Comparison of ENCODE assay signal across 9 mouse cellular contexts in genomic region chr11:102283922-102284321, GRCm38 (mm10). TPM values are rescaled to one million over a fixed set of nuclear protein-coding genes. Genes with fewer than 3 reads are reported as not detected.
A peak's percentile ranks its signal among the peaks of the same experiment; 100 is the strongest.
DNase-seq lines count a peak whose midpoint lies in the region; ATAC-seq and TF ChIP-seq lines count a peak whose summit lies in the region.
"Had no signal": no experiment of that assay in that cellular context is flagged by ENCODE, and none has a peak within 500 bp of the region (broad histone marks: within the 10 kb centered on the region; RNA-seq: fewer than 3 reads in every experiment).

No protein-coding gene starts in this region.

- peaks cover 29% of the 10 kb centered on the region for H3K36me3 ChIP-seq in erythroblast, embryonic 14.5 days (ENCODE audit: control insufficient read depth)
- H3K36me3 ChIP-seq in megakaryocyte, embryonic 14.5 days (replicated peaks; ENCODE audit: low read length), result peaks cover 25% of the 10 kb centered on the region
- H3K36me3 ChIP-seq in limb, embryonic 14.5 days (ENCODE audit: control insufficient read depth, insufficient read depth, low read length), result peaks cover 16% of the 10 kb centered on the region
- H3K36me3 ChIP-seq in stomach, embryonic 15.5 days, result peaks cover 16% of the 10 kb centered on the region

- WGBS in limb, embryonic 14.5 days, result 84% methylated on average over 6 of the region's 6 CpGs
- WGBS in stomach, embryonic 15.5 days, result 79% methylated on average over 6 of the region's 6 CpGs

- no peak for ATAC-seq in erythroblast, adult 5-6 weeks (replicated peaks; ENCODE audit: low FRiP score, poor library complexity, severe bottlenecking)
- no peak for ATAC-seq in megakaryocyte, adult 5-6 weeks (ENCODE audit: poor library complexity, severe bottlenecking)
- ATAC-seq in limb, embryonic 14.5 days (ENCODE audit: low FRiP score, low read depth), result no peak
- no peak for ATAC-seq in stomach, embryonic 15.5 days (ENCODE audit: insufficient read depth, low FRiP score, low read depth)

- H3K4me3 ChIP-seq in erythroblast, embryonic 14.5 days (replicated peaks), result peak overlapping the region; percentile 99
- peak overlapping the region; percentile 97 for H3K4me3 ChIP-seq in megakaryocyte, embryonic 14.5 days (replicated peaks)
- peak overlapping the region; percentile 79 for H3K4me3 ChIP-seq in limb, embryonic 14.5 days (replicated peaks; ENCODE audit: low read length)
- H3K4me3 ChIP-seq in stomach, embryonic 15.5 days (replicated peaks), result peak overlapping the region; percentile 71

- no peak overlapping the region for H3K9ac ChIP-seq in limb, embryonic 14.5 days (ENCODE audit: low read depth, low read length, severe bottlenecking)
- no peak overlapping the region for H3K9ac ChIP-seq in stomach, embryonic 15.5 days

- peak overlapping the region; percentile 29; the same call in 1 of the 2 replicates for H3K27ac ChIP-seq in limb, embryonic 14.5 days (replicated peaks; ENCODE audit: low read depth, low read length)
- peak overlapping the region; percentile 88 for H3K27ac ChIP-seq in stomach, embryonic 15.5 days

- no peak for DNase-seq in limb, embryonic 14.5 days (ENCODE audit: low spot score)
- DNase-seq in ovary, postnatal 10 days (ENCODE audit: low spot score), result no peak
- DNase-seq in retina, postnatal 1 day, result no peak

- no peak for TF ChIP-seq POLR2A in limb, embryonic 14.5 days (IDR thresholded peaks at IDR 0.05; ENCODE audit: borderline replicate concordance, extremely low read depth, insufficient read depth, insufficient read length)

- H3K27me3 ChIP-seq in erythroblast, embryonic 14.5 days (ENCODE audit: control insufficient read depth), result no peaks in the 10 kb centered on the region
- H3K27me3 ChIP-seq in megakaryocyte, embryonic 14.5 days (replicated peaks), result no peaks in the 10 kb centered on the region
- no peaks in the 10 kb centered on the region for H3K27me3 ChIP-seq in limb, embryonic 14.5 days (ENCODE audit: control insufficient read depth, insufficient read depth, low read length)
- no peaks in the 10 kb centered on the region for H3K27me3 ChIP-seq in stomach, embryonic 15.5 days (replicated peaks)

- H3K4me2 ChIP-seq in limb, embryonic 14.5 days (replicated peaks; ENCODE audit: low read depth, low read length, severe bottlenecking), result peak overlapping the region; percentile 80
- peak overlapping the region; percentile 69 for H3K4me2 ChIP-seq in stomach, embryonic 15.5 days

- no peaks in the 10 kb centered on the region for H3K9me3 ChIP-seq in erythroblast, embryonic 14.5 days (ENCODE audit: control insufficient read depth, low read length)
- no peaks in the 10 kb centered on the region for H3K9me3 ChIP-seq in megakaryocyte, embryonic 14.5 days
- H3K9me3 ChIP-seq in limb, embryonic 14.5 days (ENCODE audit: control insufficient read depth, low read length), result no peaks in the 10 kb centered on the region
- H3K9me3 ChIP-seq in stomach, embryonic 15.5 days, result no peaks in the 10 kb centered on the region

- H3K4me1 ChIP-seq in erythroblast, embryonic 14.5 days (ENCODE audit: control insufficient read depth), result peaks cover 47% of the 10 kb centered on the region
- peaks cover 36% of the 10 kb centered on the region for H3K4me1 ChIP-seq in megakaryocyte, embryonic 14.5 days
- H3K4me1 ChIP-seq in limb, embryonic 14.5 days (ENCODE audit: control insufficient read depth, insufficient read depth, low read length), result peaks cover 5% of the 10 kb centered on the region
- H3K4me1 ChIP-seq in stomach, embryonic 15.5 days, result 0 out of 2 replicates have a peak, but pooled peaks cover 9% of the 10 kb centered on the region

RNA-seq across cellular contexts. Expression of gene Tmub2, which starts 0.8 kb away (rescaled TPM):
- 8.1 and 8.9 TPM in 2 replicates for polyA plus RNA-seq in erythroblast, embryonic 14.5 days (2012)
- total RNA-seq in erythroblast, adult 5-6 weeks (2015; ENCODE audit: low replicate concordance), result 15.9 and 17.1 TPM in 2 replicates
- 17.0 and 28.0 TPM in 2 replicates for total RNA-seq in erythroblast, adult 5-6 weeks (2017; ENCODE audit: low replicate concordance)
- polyA plus RNA-seq in megakaryocyte, embryonic 14.5 days (2012; ENCODE audit: insufficient read depth, low replicate concordance), result 46.7 and 48.3 TPM in 2 replicates
- total RNA-seq in megakaryocyte, adult 5-6 weeks (2015), result 20.8 and 22.0 TPM in 2 replicates
- 27.0 and 27.5 TPM in 2 replicates for total RNA-seq in megakaryocyte, adult 5-6 weeks (2017)
- polyA plus RNA-seq in limb, embryonic 14.5 days (2012; rRNA removed), result 59.9 and 68.6 TPM in 2 replicates
- polyA plus RNA-seq in limb, embryonic 14.5 days (2014; fragmentation: Nextera tagmentation; extraction: Ambion mirVana), result 52.6 and 53.5 TPM in 2 replicates
- 47.8 and 51.9 TPM in 2 replicates for polyA plus RNA-seq in stomach, embryonic 15.5 days (2015; fragmentation: Nextera tagmentation; extraction: Ambion mirVana)

RNA-seq across cellular contexts. Expression of gene Atxn7l3, which starts 12.5 kb away (rescaled TPM):
- polyA plus RNA-seq in erythroblast, embryonic 14.5 days (2012), result 4.5 and 6.0 TPM in 2 replicates
- total RNA-seq in erythroblast, adult 5-6 weeks (2015; ENCODE audit: low replicate concordance), result 6.3 and 10.4 TPM in 2 replicates
- 5.7 and 9.3 TPM in 2 replicates for total RNA-seq in erythroblast, adult 5-6 weeks (2017; ENCODE audit: low replicate concordance)
- 64.8 and 80.0 TPM in 2 replicates for polyA plus RNA-seq in megakaryocyte, embryonic 14.5 days (2012; ENCODE audit: insufficient read depth, low replicate concordance)
- 24.9 and 26.9 TPM in 2 replicates for total RNA-seq in megakaryocyte, adult 5-6 weeks (2015)
- 25.5 and 25.7 TPM in 2 replicates for total RNA-seq in megakaryocyte, adult 5-6 weeks (2017)
- polyA plus RNA-seq in limb, embryonic 14.5 days (2012; rRNA removed), result 72.1 and 84.0 TPM in 2 replicates
- polyA plus RNA-seq in limb, embryonic 14.5 days (2014; fragmentation: Nextera tagmentation; extraction: Ambion mirVana), result 21.0 and 23.1 TPM in 2 replicates
- polyA plus RNA-seq in stomach, embryonic 15.5 days (2015; fragmentation: Nextera tagmentation; extraction: Ambion mirVana), result 14.5 and 14.8 TPM in 2 replicates

RNA-seq across cellular contexts. Expression of gene Asb16, which starts 15.4 kb away (rescaled TPM):
- 0.01 and 0.02 TPM in 2 replicates for polyA plus RNA-seq in erythroblast, embryonic 14.5 days (2012)
- not detected in 2 replicates for total RNA-seq in erythroblast, adult 5-6 weeks (2015; ENCODE audit: low replicate concordance)
- not detected in 2 replicates for total RNA-seq in erythroblast, adult 5-6 weeks (2017; ENCODE audit: low replicate concordance)
- polyA plus RNA-seq in megakaryocyte, embryonic 14.5 days (2012; ENCODE audit: insufficient read depth, low replicate concordance), result not detected in 2 replicates
- total RNA-seq in megakaryocyte, adult 5-6 weeks (2015), result 0.04 TPM in 1 of 2 replicates, not detected in the other
- total RNA-seq in megakaryocyte, adult 5-6 weeks (2017), result not detected in 2 replicates
- polyA plus RNA-seq in limb, embryonic 14.5 days (2012; rRNA removed), result 2.2 and 2.8 TPM in 2 replicates
- 0.25 and 0.48 TPM in 2 replicates for polyA plus RNA-seq in limb, embryonic 14.5 days (2014; fragmentation: Nextera tagmentation; extraction: Ambion mirVana)
- 0.09 TPM in 1 of 2 replicates, not detected in the other for polyA plus RNA-seq in stomach, embryonic 15.5 days (2015; fragmentation: Nextera tagmentation; extraction: Ambion mirVana)
- polyA plus RNA-seq: C2C12 had no signal

RNA-seq across cellular contexts. Expression of gene BC030867, which starts 35.2 kb away (rescaled TPM):
- polyA plus RNA-seq in erythroblast, embryonic 14.5 days (2012), result 0.50 and 1.6 TPM in 2 replicates
- total RNA-seq in erythroblast, adult 5-6 weeks (2015; ENCODE audit: low replicate concordance), result 3.8 and 5.0 TPM in 2 replicates
- total RNA-seq in erythroblast, adult 5-6 weeks (2017; ENCODE audit: low replicate concordance), result 4.1 and 7.2 TPM in 2 replicates
- 2.6 and 4.2 TPM in 2 replicates for polyA plus RNA-seq in megakaryocyte, embryonic 14.5 days (2012; ENCODE audit: insufficient read depth, low replicate concordance)
- total RNA-seq in megakaryocyte, adult 5-6 weeks (2015), result 8.7 and 12.8 TPM in 2 replicates
- total RNA-seq in megakaryocyte, adult 5-6 weeks (2017), result 4.6 and 5.0 TPM in 2 replicates
- polyA plus RNA-seq in limb, embryonic 14.5 days (2012; rRNA removed), result 14.2 and 15.4 TPM in 2 replicates
- polyA plus RNA-seq in limb, embryonic 14.5 days (2014; fragmentation: Nextera tagmentation; extraction: Ambion mirVana), result 11.8 and 11.9 TPM in 2 replicates
- polyA plus RNA-seq in stomach, embryonic 15.5 days (2015; fragmentation: Nextera tagmentation; extraction: Ambion mirVana), result 11.4 and 11.7 TPM in 2 replicates

RNA-seq across cellular contexts. Expression of gene Ubtf, which starts 35.6 kb away (rescaled TPM):
- 10.3 and 12.3 TPM in 2 replicates for polyA plus RNA-seq in erythroblast, embryonic 14.5 days (2012)
- total RNA-seq in erythroblast, adult 5-6 weeks (2015; ENCODE audit: low replicate concordance), result 19.0 and 22.8 TPM in 2 replicates
- total RNA-seq in erythroblast, adult 5-6 weeks (2017; ENCODE audit: low replicate concordance), result 119 and 258 TPM in 2 replicates
- 46.9 and 85.8 TPM in 2 replicates for polyA plus RNA-seq in megakaryocyte, embryonic 14.5 days (2012; ENCODE audit: insufficient read depth, low replicate concordance)
- total RNA-seq in megakaryocyte, adult 5-6 weeks (2015), result 19.6 and 22.4 TPM in 2 replicates
- total RNA-seq in megakaryocyte, adult 5-6 weeks (2017), result 82.8 and 90.2 TPM in 2 replicates
- polyA plus RNA-seq in limb, embryonic 14.5 days (2012; rRNA removed), result 61.0 and 81.3 TPM in 2 replicates
- 79.7 and 89.4 TPM in 2 replicates for polyA plus RNA-seq in limb, embryonic 14.5 days (2014; fragmentation: Nextera tagmentation; extraction: Ambion mirVana)
- polyA plus RNA-seq in stomach, embryonic 15.5 days (2015; fragmentation: Nextera tagmentation; extraction: Ambion mirVana), result 82.7 and 83.0 TPM in 2 replicates
